Mouse (Mus musculus) thymus, adult 2 months (tissue): ENCODE measurements around the gene Wdr20rt.

Experiments used
- CTCF ChIP-seq: fragments of 200-500 bp; IDR thresholded peaks from 2 replicates; pipeline ENCODE4 v1.5.1; 2012; ENCODE audit warnings: mild to moderate bottlenecking, control low read depth, low read length, moderate library complexity, borderline replicate concordance; ENCODE audit not compliant: control insufficient read depth, poor library complexity, insufficient read depth; ENCODE audit errors: extremely low read depth
- POLR2A ChIP-seq: fragments of 200-500 bp; IDR thresholded peaks from 2 replicates; pipeline ENCODE4 v1.6.1; 2012; ENCODE audit warnings: mild to moderate bottlenecking, low read length, control low read depth, moderate library complexity; ENCODE audit not compliant: control insufficient read depth, poor library complexity, insufficient read depth; ENCODE audit errors: extremely low read depth

DNA sequence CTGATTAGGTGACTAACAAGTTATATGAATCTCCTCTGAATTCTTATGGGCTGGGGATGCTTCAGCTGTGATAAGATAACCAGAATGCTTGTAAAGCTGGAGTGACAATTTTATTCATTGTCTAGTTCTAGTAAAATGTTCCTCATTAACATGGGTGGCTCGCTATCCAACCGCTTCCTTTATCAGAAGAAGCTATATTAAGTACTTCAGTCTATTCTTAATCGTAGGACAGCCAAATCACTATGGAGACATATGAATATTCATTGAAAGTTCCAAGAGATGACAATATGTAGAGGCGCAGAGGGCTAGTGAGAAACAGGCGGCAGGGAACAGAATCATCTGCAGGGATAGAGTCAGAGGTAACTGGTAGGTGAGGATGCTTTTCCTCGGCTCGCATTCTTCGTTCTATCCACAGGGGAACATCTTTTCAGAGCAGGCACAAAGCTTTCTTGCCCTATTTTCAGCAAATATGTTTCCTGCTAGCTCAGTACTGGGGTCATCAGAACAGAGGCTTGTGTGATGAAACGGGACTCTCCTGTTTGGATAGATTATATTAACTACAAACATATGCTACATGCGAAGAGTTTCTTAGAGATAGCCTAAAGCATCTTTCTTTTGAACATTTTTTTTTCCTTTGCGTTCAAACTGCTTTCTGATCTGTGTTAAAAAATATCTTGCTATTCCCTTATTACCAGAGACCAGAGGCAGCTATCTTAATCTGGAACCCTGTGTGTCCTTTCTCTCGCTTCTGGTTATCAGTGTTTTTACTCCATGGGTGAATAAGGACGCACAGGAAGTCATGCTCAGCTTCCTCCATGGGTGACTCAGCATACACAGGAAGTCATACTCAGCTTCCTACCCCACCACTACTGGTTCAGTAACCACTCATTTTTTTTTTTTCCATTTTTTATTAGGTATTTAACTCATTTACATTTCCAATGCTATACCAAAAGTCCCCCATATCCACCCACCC, 34.1 kb downstream of the Wdr20rt start:
- TF ChIP-seq POLR2A, result no peak
- TF ChIP-seq CTCF, result no peak
